Mouse (Mus musculus): ENCODE results near the gene Serac1. TPM values are rescaled to one million over a fixed set of nuclear protein-coding genes. Genes with fewer than 3 reads are reported as not detected.

The Serac1 gene
- polyA plus RNA-seq, 1 experiment from 2014 or later, result 9.7 TPM

DNA sequence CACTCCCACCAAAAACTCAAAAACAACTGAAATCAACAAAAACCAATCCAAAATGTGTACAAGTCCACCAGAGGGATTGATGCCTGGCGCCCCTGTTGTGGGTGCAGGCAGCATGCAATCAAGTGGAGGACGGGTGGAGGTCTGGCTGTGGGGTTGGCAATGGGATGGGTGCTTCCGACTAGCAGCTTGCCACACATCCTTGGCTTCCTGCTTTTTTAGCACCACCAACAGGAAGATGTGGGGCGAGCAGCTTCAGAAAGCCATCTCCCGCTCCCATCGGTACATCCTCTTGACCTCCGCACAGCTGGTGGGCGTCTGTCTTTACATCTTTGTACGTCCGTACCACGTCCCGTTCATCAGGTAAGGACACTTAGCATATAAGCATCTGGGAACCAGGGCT is 62.3 kb downstream of the Serac1 start:
- Histone ChIP-seq H3K27ac (no peak overlapping the region), H3K9me3 (no peaks in the 10 kb centered on the region), H3K36me3 (no peaks in the 10 kb centered on the region), H3K4me1 (no peaks in the 10 kb centered on the region), H3K9ac (no peak overlapping the region), H3K4me3 (no peak overlapping the region), H3K4me2 (replicated peaks) (no peak overlapping the region), H3K27me3 (no peaks in the 10 kb centered on the region)
- WGBS, result 46% methylated on average over 12 of the region's 12 CpGs
- ATAC-seq (ENCODE audit: insufficient number of reproducible peaks, insufficient read depth, low FRiP score, low TSS enrichment), result no peak

GRCm38 (mm10) chr17:6016213-6016780 is 63.2 kb downstream of the Serac1 start:
- H3K4me1 ChIP-seq, result no peaks in the 10 kb centered on the region
- no peak overlapping the region for H3K9ac ChIP-seq
- H3K4me3 ChIP-seq, result no peak overlapping the region
- no peaks in the 10 kb centered on the region for H3K9me3 ChIP-seq
- no peaks in the 10 kb centered on the region for H3K36me3 ChIP-seq
- H3K4me2 ChIP-seq (replicated peaks), result no peak overlapping the region
- H3K27ac ChIP-seq, result no peak overlapping the region
- H3K27me3 ChIP-seq, result no peaks in the 10 kb centered on the region
- WGBS, result 68% methylated on average over 7 of the region's 7 CpGs
- peak; percentile 70; the same call in 1 of the 2 replicates for ATAC-seq (ENCODE audit: insufficient number of reproducible peaks, insufficient read depth, low FRiP score, low TSS enrichment)

GRCm38 (mm10) chr17:6014985-6015384 is 64.6 kb downstream of the Serac1 start:
- WGBS, result 89% methylated on average over 4 of the region's 4 CpGs
- no peak overlapping the region for H3K4me2 ChIP-seq (replicated peaks)
- no peak for ATAC-seq (ENCODE audit: insufficient number of reproducible peaks, insufficient read depth, low FRiP score, low TSS enrichment)
- no peaks in the 10 kb centered on the region for H3K27me3 ChIP-seq
- no peak overlapping the region for H3K4me3 ChIP-seq
- no peak overlapping the region for H3K27ac ChIP-seq
- no peaks in the 10 kb centered on the region for H3K36me3 ChIP-seq
- no peaks in the 10 kb centered on the region for H3K4me1 ChIP-seq
- H3K9ac ChIP-seq, result no peak overlapping the region
- no peaks in the 10 kb centered on the region for H3K9me3 ChIP-seq

GRCm38 (mm10) chr17:6013079-6013478 is 66.5 kb downstream of the Serac1 start:
- H3K4me1 ChIP-seq, result no peaks in the 10 kb centered on the region
- H3K9ac ChIP-seq, result no peak overlapping the region
- no peaks in the 10 kb centered on the region for H3K27me3 ChIP-seq
- no peak overlapping the region for H3K27ac ChIP-seq
- H3K9me3 ChIP-seq, result no peaks in the 10 kb centered on the region
- ATAC-seq (ENCODE audit: insufficient number of reproducible peaks, insufficient read depth, low FRiP score, low TSS enrichment), result no peak
- no peaks in the 10 kb centered on the region for H3K36me3 ChIP-seq
- WGBS, result 73% methylated on average over 4 of the region's 4 CpGs
- no peak overlapping the region for H3K4me3 ChIP-seq
- H3K4me2 ChIP-seq (replicated peaks), result no peak overlapping the region

- Histone ChIP-seq H3K9ac (no peak overlapping the region), H3K4me1 (peaks cover 17% of the 10 kb centered on the region), H3K27me3 (no peaks in the 10 kb centered on the region), H3K27ac (no peak overlapping the region), H3K9me3 (no peaks in the 10 kb centered on the region), H3K36me3 (no peaks in the 10 kb centered on the region), H3K4me2 (replicated peaks) (no peak overlapping the region), H3K4me3 (no peak overlapping the region)
- ATAC-seq (ENCODE audit: insufficient number of reproducible peaks, insufficient read depth, low FRiP score, low TSS enrichment), result no peak
- WGBS, result 88% methylated on average over 4 of the region's 4 CpGs
Observed at GRCm38 (mm10) chr17:6009606-6010005, 69.9 kb downstream of the Serac1 start.

DNA sequence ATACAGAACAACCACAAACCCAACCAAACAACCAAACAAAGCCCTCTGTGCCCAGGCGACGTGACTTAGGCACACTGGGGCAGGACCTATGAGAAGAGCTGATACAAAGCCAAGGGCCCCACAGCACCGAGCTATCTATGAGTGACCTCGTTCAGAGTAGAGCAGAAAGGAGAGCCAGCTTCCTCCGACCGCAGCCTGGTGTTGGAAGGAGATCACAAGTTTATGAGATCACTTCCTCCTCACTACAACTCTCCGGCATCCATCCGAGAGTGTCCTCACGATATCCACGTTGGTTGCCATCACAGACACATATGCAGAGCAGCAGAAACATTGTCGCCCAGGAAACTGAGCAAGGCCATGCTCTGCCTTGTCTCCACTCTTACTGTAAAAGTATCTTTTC is 71.0 kb downstream of the Serac1 start:
- no peaks in the 10 kb centered on the region for H3K36me3 ChIP-seq
- WGBS, result 86% methylated on average over 11 of the region's 11 CpGs
- no peak overlapping the region for H3K4me2 ChIP-seq (replicated peaks)
- no peak overlapping the region for H3K9ac ChIP-seq
- no peak for ATAC-seq (ENCODE audit: insufficient number of reproducible peaks, insufficient read depth, low FRiP score, low TSS enrichment)
- no peaks in the 10 kb centered on the region for H3K9me3 ChIP-seq
- no peak overlapping the region for H3K27ac ChIP-seq
- no peak overlapping the region for H3K4me3 ChIP-seq
- peaks cover 17% of the 10 kb centered on the region for H3K4me1 ChIP-seq
- H3K27me3 ChIP-seq, result no peaks in the 10 kb centered on the region

DNA sequence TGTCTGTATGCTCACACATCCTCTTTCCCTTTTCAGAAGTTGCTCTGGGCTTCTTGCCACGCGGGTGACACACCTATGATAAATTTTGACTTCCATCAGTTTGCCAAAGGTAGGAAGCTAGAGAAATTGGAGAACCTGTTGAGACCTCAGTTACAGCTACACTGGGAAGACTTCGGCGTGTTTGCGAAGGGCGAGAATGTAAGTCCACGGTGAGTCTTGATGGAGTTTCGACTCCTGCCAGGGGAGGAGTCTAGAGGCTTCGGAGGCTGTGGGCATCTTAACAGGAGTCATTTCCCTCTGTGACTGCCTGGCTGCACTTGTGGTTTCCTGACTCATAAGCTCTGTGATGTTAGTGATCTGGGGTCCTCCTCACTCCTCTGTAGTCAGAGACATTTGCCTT is 71.6 kb downstream of the Serac1 start:
- H3K9ac ChIP-seq, result no peak overlapping the region
- no peaks in the 10 kb centered on the region for H3K36me3 ChIP-seq
- peaks cover 17% of the 10 kb centered on the region for H3K4me1 ChIP-seq
- no peaks in the 10 kb centered on the region for H3K9me3 ChIP-seq
- no peak for ATAC-seq (ENCODE audit: insufficient number of reproducible peaks, insufficient read depth, low FRiP score, low TSS enrichment)
- no peak overlapping the region for H3K4me2 ChIP-seq (replicated peaks)
- 86% methylated on average over 9 of the region's 9 CpGs for WGBS
- no peaks in the 10 kb centered on the region for H3K27me3 ChIP-seq
- H3K27ac ChIP-seq, result no peak overlapping the region
- no peak overlapping the region for H3K4me3 ChIP-seq

DNA sequence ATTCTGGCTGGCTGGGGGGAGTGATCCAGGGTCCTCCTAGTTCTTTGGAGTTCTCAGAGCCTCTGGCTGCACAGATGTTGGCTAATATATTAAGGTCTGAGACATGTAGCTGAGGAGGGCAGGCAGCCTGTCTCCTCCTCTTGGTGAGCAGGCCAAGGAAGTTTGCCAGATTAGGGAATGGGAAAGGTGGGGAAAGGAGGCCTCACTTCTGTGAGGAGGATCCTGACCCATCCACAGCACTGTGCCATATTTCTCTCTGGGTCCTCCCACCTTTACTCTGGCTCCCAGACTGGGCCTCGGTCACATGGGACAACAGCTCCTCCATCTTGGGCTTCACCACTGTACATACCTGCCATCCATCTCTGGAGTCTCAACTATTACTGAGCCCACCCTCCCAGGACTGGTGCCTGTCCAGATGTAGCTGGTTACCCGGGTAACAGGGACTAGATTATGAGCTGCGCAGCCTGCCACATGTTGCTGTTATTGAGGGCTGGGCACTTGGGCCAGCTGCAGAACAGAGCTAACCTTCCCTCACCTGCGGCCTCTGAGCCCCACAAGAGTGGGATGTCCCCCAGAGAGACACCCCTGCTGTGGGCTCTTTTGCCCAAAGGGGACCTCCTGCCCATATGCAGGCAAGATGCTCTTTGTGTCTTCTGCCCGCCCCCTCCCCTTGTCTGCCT is 72.3 kb downstream of the Serac1 start:
- no peak overlapping the region for H3K27ac ChIP-seq

GRCm38 (mm10) chr17:6005638-6006471 is 73.7 kb downstream of the Serac1 start:
- no peaks in the 10 kb centered on the region for H3K36me3 ChIP-seq
- peaks cover 17% of the 10 kb centered on the region for H3K4me1 ChIP-seq
- H3K9ac ChIP-seq, result no peak overlapping the region
- H3K27me3 ChIP-seq, result no peaks in the 10 kb centered on the region
- 27% methylated on average over 14 of the region's 14 CpGs for WGBS
- H3K4me3 ChIP-seq, result no peak overlapping the region
- H3K9me3 ChIP-seq, result no peaks in the 10 kb centered on the region
- ATAC-seq (ENCODE audit: insufficient number of reproducible peaks, insufficient read depth, low FRiP score, low TSS enrichment), result peak; percentile 29
- H3K4me2 ChIP-seq (replicated peaks), result peak overlapping the region; percentile 31
- peak overlapping the region; percentile 75 for H3K27ac ChIP-seq

More for the DNA sequence above, 72.3 kb downstream of the Serac1 start:
- no peak for ATAC-seq (ENCODE audit: insufficient number of reproducible peaks, insufficient read depth, low FRiP score, low TSS enrichment)
- Histone ChIP-seq H3K27me3 (no peaks in the 10 kb centered on the region), H3K4me3 (no peak overlapping the region), H3K4me1 (peaks cover 17% of the 10 kb centered on the region), H3K4me2 (replicated peaks) (no peak overlapping the region), H3K9me3 (no peaks in the 10 kb centered on the region), H3K36me3 (no peaks in the 10 kb centered on the region), H3K9ac (no peak overlapping the region)
- WGBS, result 83% methylated on average over 5 of the region's 5 CpGs

DNA sequence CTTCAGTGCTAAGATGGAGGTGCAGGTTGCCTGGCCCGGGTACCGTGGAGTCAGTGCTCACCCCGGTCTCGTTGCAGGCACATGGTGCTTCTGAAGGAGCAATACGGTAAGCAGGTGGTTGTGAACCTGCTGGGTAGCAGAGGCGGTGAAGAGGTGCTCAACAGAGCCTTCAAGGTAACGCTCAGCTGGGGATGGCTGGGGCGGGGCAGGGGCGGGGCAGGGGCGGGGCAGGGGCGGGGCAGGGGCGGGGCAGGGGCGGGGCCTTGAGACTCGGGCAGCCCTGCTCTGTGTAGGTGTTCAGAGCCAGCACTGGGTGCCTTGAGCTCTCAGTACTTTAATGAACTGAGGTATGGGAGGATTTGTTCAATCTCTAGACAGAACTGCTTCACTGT is 74.3 kb downstream of the Serac1 start:
- WGBS, result 14% methylated on average over 11 of the region's 14 CpGs
- peaks cover 17% of the 10 kb centered on the region for H3K4me1 ChIP-seq
- H3K4me3 ChIP-seq, result no peak overlapping the region
- no peaks in the 10 kb centered on the region for H3K36me3 ChIP-seq
- H3K27ac ChIP-seq, result peak overlapping the region; percentile 75
- no peaks in the 10 kb centered on the region for H3K9me3 ChIP-seq
- H3K9ac ChIP-seq, result no peak overlapping the region
- ATAC-seq (ENCODE audit: insufficient number of reproducible peaks, insufficient read depth, low FRiP score, low TSS enrichment), result peak; percentile 61
- no peaks in the 10 kb centered on the region for H3K27me3 ChIP-seq
- H3K4me2 ChIP-seq (replicated peaks), result peak overlapping the region; percentile 31

DNA sequence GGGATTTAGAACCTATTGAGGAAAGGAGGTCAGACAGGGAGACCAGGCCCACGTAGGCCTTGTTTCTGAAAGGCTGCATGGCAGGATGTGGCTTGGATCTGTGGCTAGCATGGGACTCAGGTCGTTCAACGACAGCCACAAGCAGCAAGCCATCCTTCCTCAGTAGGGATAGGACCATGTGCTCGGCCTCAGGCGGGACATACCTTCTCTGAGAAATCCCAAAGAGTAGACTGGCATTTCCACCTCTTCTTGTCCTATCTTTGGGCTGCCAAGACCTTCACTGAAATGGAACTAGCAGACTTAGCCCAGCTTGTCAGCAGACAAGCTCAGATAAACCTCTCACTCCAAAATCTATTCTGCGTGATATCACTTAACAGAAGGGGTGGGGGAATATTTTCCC is 75.9 kb downstream of the Serac1 start:
- peaks cover 17% of the 10 kb centered on the region for H3K4me1 ChIP-seq
- no peaks in the 10 kb centered on the region for H3K9me3 ChIP-seq
- H3K27ac ChIP-seq, result no peak overlapping the region
- no peak overlapping the region for H3K4me2 ChIP-seq (replicated peaks)
- H3K9ac ChIP-seq, result no peak overlapping the region
- WGBS, result 88% methylated on average over 6 of the region's 6 CpGs
- H3K36me3 ChIP-seq, result no peaks in the 10 kb centered on the region
- H3K27me3 ChIP-seq, result no peaks in the 10 kb centered on the region
- ATAC-seq (ENCODE audit: insufficient number of reproducible peaks, insufficient read depth, low FRiP score, low TSS enrichment), result no peak
- H3K4me3 ChIP-seq, result no peak overlapping the region

DNA sequence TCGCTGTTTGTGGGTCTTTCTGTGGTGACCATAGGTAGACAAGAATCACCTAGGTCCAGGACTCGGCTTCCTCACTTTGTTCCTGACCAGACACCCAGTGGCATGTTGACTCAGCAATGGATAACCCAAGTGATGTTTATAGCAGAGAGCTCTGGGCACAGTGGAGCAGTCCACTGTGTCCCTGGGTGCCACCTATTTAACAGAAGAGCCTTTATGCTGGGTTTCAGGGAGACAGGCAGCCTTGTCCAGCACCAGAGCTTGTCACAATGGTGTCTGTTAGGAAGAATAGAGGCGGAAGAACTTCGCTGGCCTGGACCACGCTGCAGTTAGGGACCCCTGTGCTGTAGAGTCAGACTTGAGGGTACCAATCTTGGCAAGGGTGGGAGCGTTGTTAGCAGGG is 77.0 kb downstream of the Serac1 start:
- Histone ChIP-seq H3K27ac (no peak overlapping the region), H3K4me1 (peaks cover 17% of the 10 kb centered on the region), H3K27me3 (no peaks in the 10 kb centered on the region), H3K36me3 (no peaks in the 10 kb centered on the region), H3K9ac (no peak overlapping the region), H3K4me2 (replicated peaks) (no peak overlapping the region), H3K4me3 (no peak overlapping the region), H3K9me3 (no peaks in the 10 kb centered on the region)
- WGBS, result 95% methylated on average over 6 of the region's 6 CpGs
- no peak for ATAC-seq (ENCODE audit: insufficient number of reproducible peaks, insufficient read depth, low FRiP score, low TSS enrichment)

All from embryonic facial prominence, embryonic 12.5 days (tissue).